Mouse (Mus musculus) brain, embryonic 14.5 days (tissue): ENCODE measurements around the gene Wfdc18.

Experiments used
- CTCF ChIP-seq: fragments of 200-500 bp; IDR thresholded peaks from 2 replicates; pipeline ENCODE4 v1.5.1; 2012; ENCODE audit warnings: inconsistent platforms, mild to moderate bottlenecking, moderate library complexity, borderline replicate concordance; ENCODE audit not compliant: insufficient read depth, insufficient read length; ENCODE audit errors: extremely low read depth
- POLR2A ChIP-seq: fragments of 200-500 bp; IDR thresholded peaks from 2 replicates; pipeline ENCODE4 v1.6.1; 2012; ENCODE audit warnings: mild to moderate bottlenecking, inconsistent platforms, borderline replicate concordance; ENCODE audit not compliant: poor library complexity, insufficient read depth, insufficient read length, severe bottlenecking; ENCODE audit errors: extremely low read depth

GRCm38 (mm10) chr11:83663532-83663931, 45.3 kb upstream of the Wfdc18 start:
- TF ChIP-seq CTCF (no peak), POLR2A (no peak)
